Mouse (Mus musculus) stomach, embryonic 16.5 days (tissue): ENCODE results near the gene Larp1. TPM values are rescaled to one million over a fixed set of nuclear protein-coding genes. Genes with fewer than 3 reads are reported as not detected.

ENCODE experiments used
- ATAC-seq: fragments of 200-750 bp; cut with Nextera tagmentation; 2 replicates; pipeline ENCODE4 v1.8.0; 2017; ENCODE audit warnings: moderate number of reproducible peaks, moderate TSS enrichment; ENCODE audit not compliant: insufficient read depth, low FRiP score
- H3K27ac ChIP-seq: fragments of 300-500 bp; sonication (generic); 2 replicates; pipeline ENCODE4 v1.5.1; 2014; ENCODE audit warnings: low read length
- H3K27me3 ChIP-seq: fragments of 300-500 bp; sonication (generic); 2 replicates; pipeline ENCODE4 v1.6.1; 2014; ENCODE audit warnings: low read length, control low read depth, mixed read lengths; ENCODE audit not compliant: control insufficient read depth, insufficient read depth
- H3K36me3 ChIP-seq: fragments of 300-500 bp; sonication (generic); 2 replicates; pipeline ENCODE4 v1.6.1; 2014; ENCODE audit warnings: low read length; ENCODE audit not compliant: control insufficient read depth, insufficient read depth
- H3K4me1 ChIP-seq: fragments of 300-500 bp; sonication (generic); 2 replicates; pipeline ENCODE4 v1.6.1; 2014; ENCODE audit warnings: low read length, control low read depth, mixed read lengths; ENCODE audit not compliant: control insufficient read depth, insufficient read depth
- H3K4me2 ChIP-seq: fragments of 300-500 bp; sonication (generic); 2 replicates; pipeline ENCODE4 v1.6.1; 2014; ENCODE audit warnings: low read depth, low read length, mixed read lengths
- H3K4me3 ChIP-seq: fragments of 300-500 bp; sonication (generic); replicated peaks from 2 replicates; pipeline ENCODE4 v1.5.1; 2014; ENCODE audit warnings: mild to moderate bottlenecking, low read length
- H3K9ac ChIP-seq: fragments of 300-500 bp; sonication (generic); 2 replicates; pipeline ENCODE4 v1.6.1; 2014; ENCODE audit warnings: low read length
- H3K9me3 ChIP-seq: fragments of 300-500 bp; sonication (generic); replicated peaks from 2 replicates; pipeline ENCODE4 v1.6.1; 2016; ENCODE audit warnings: low read length, control low read depth; ENCODE audit not compliant: control insufficient read depth
- WGBS: fragments of 180-500 bp; shearing (Covaris S2); extraction: QIAGEN DNeasy Blood & Tissue Kit; methylation state at CpG from one replicate; pipeline ENCODE4 v1.1.7; 2014; 5-methylcytosine and 5-hydroxymethylcytosine counted together
- polyA plus RNA-seq: library from polyadenylated mRNA; unstranded; fragments of >200 nt; fragmentation: Nextera tagmentation; extraction: Ambion mirVana; gene quantifications from 2 replicates; pipeline ENCODE4 v1.2.1, GENCODE M21; 2015

Larp1 gene
- polyA plus RNA-seq, 1 experiment from 2014 or later: 22.9 TPM

DNA sequence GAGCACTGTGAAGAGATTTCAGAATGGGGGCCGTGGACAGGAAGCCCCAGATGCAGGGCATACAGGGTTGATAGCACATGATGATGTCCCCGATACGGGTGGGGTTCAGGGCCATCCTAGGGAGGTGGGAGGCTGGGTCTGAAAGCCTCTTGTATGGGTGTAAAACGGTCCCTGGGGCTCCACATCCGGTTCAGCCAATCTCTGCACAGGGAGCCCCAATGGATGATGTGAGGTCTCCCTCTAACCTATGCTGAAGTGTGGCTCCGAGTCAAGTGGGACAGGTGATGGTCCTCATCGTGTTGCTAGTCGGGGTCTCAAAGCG is 35.0 kb upstream of the Larp1 start:
- Histone ChIP-seq H3K27me3 (no peaks in the 10 kb centered on the region), H3K4me3 (no peak overlapping the region), H3K9me3 (no peaks in the 10 kb centered on the region), H3K4me2 (no peak overlapping the region), H3K36me3 (no peaks in the 10 kb centered on the region), H3K4me1 (peaks cover 5% of the 10 kb centered on the region; the same call in 1 of the 2 replicates), H3K9ac (no peak overlapping the region), H3K27ac (peak overlapping the region; percentile 2; the same call in 1 of the 2 replicates)
- WGBS: 46% methylated on average over 9 of the region's 9 CpGs
- ATAC-seq: peak; percentile 8; the same call in 1 of the 2 replicates

DNA sequence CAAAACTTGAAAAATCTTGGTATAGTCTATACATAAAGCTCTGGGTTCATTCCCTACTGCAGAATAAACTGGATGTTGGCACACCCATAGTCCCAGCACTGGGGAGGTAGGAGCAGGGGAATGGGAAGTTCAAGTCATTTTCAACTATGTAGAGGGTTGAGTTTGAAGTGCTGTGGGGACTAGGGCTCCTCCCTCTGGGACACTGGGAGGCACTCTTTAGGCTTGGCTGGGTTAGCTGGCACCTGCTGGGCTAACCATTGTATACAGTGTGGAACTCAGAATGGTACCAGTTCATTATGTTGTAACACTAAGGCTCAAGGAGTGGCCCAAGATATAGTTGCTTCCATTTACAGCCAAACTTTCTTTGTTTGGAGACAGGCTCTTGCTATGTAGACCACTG is 33.0 kb upstream of the Larp1 start:
- H3K9ac ChIP-seq: no peak overlapping the region
- H3K4me3 ChIP-seq: no peak overlapping the region
- H3K27me3 ChIP-seq: no peaks in the 10 kb centered on the region
- H3K36me3 ChIP-seq: no peaks in the 10 kb centered on the region
- no peak overlapping the region for H3K27ac ChIP-seq
- no peak for ATAC-seq
- H3K9me3 ChIP-seq: no peaks in the 10 kb centered on the region
- H3K4me1 ChIP-seq: peaks cover 5% of the 10 kb centered on the region; the same call in 1 of the 2 replicates
- H3K4me2 ChIP-seq: no peak overlapping the region

- no peak overlapping the region for H3K4me3 ChIP-seq
- 67% methylated on average over 1 of the region's 1 CpGs for WGBS
- no peak overlapping the region for H3K4me2 ChIP-seq
- H3K9me3 ChIP-seq: no peaks in the 10 kb centered on the region
- H3K36me3 ChIP-seq: no peaks in the 10 kb centered on the region
- ATAC-seq: no peak
- H3K27ac ChIP-seq: no peak overlapping the region
- H3K4me1 ChIP-seq: 0 out of 2 replicates have a peak, but pooled peaks cover 5% of the 10 kb centered on the region
- no peaks in the 10 kb centered on the region for H3K27me3 ChIP-seq
- no peak overlapping the region for H3K9ac ChIP-seq
Measured at GRCm38 (mm10) chr11:57977681-57978080, 31.2 kb upstream of the Larp1 start.

GRCm38 (mm10) chr11:57979621-57980020 is 29.2 kb upstream of the Larp1 start:
- Histone ChIP-seq H3K9ac (no peak overlapping the region), H3K36me3 (no peaks in the 10 kb centered on the region), H3K27me3 (no peaks in the 10 kb centered on the region), H3K4me3 (no peak overlapping the region), H3K4me2 (no peak overlapping the region), H3K27ac (no peak overlapping the region), H3K4me1 (peaks cover 15% of the 10 kb centered on the region), H3K9me3 (no peaks in the 10 kb centered on the region)
- ATAC-seq: no peak
- 87% methylated on average over 6 of the region's 6 CpGs for WGBS

DNA sequence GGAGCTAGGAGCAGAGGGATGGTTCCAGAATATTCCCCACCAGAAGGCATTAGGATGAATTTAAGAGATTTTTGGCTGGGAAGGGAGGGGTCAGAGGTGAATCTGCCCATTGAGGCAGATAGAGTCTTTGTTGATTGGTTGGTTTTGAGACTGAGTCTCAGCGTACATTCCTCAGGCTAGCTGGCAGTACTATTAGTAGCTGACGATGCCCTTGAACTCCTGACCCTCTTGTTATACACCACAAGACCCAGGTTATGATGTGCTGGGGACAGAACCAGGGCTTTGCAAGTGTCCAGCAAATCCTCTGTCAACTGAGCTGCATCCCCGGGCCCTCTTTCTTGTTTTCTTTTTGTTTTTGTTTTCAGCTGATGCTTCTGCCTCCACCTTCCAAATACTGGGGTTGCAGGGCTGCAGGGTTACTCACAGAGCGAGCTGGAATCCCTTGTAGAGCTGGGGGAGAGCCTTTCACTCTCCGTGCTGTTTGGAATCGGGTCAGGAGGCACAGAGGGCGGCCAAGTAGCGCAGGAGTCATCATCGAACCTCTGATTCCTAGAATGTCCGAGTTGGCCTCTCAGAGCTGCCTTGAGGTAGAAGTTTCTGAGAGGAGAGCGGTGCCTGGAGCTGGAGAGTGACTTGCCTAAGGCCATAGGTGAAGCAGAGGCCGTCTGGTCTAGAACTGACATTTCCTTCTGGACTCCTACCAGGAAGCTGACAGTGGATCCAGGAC is 27.6 kb upstream of the Larp1 start:
- 80% methylated on average over 12 of the region's 12 CpGs for WGBS
- H3K27ac ChIP-seq: no peak overlapping the region
- no peak overlapping the region for H3K4me2 ChIP-seq
- H3K4me1 ChIP-seq: peaks cover 18% of the 10 kb centered on the region
- no peaks in the 10 kb centered on the region for H3K36me3 ChIP-seq
- H3K27me3 ChIP-seq: no peaks in the 10 kb centered on the region
- no peak overlapping the region for H3K4me3 ChIP-seq
- no peak for ATAC-seq
- no peak overlapping the region for H3K9ac ChIP-seq
- no peaks in the 10 kb centered on the region for H3K9me3 ChIP-seq

DNA sequence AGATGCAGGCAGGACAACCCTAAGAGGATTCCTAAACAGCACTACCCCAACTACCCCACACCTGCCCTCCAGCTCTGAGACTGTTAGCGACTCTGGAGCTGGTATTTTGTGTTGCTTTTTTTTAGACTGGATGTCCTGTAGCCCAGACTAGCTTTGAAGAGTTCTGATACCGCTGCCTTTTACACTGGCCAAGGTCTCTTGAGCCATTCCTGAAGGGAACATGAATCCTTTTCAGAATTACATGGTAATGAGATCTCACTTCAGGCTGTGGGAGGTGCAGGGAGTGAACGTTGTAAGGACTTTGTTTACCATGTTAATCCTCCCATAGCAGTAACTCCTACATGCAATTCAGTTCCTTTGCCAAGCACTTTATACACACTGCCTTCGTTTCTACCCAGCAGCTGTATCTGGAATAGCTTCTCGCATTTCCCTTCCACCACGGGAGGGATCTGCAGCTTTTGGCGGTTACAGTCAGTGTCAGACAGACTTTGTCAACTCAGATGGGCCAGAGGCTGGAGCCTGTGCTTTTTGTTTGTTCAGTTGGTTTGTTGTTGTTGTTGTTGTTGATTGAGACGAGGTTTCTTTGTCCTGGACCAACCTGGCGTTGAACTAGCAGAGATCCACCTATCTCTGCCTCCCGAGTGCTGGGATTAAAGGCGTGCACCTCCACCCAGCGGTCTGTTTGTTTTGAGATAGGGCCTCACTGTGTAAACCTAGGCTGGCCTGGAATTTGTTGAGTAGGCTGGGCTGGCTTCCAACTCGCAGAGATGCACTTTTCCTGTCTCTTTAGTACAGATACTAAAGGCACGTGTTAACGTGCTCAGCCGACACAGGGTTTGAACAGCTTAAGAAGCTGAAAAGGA is 25.2 kb upstream of the Larp1 start:
- H3K4me3 ChIP-seq: no peak overlapping the region
- ATAC-seq: peak; percentile 87
- WGBS: 22% methylated on average over 16 of the region's 16 CpGs
- no peaks in the 10 kb centered on the region for H3K9me3 ChIP-seq
- peaks cover 20% of the 10 kb centered on the region for H3K4me1 ChIP-seq
- H3K4me2 ChIP-seq: no peak overlapping the region; the same call in 1 of the 2 replicates
- peak overlapping the region; percentile 69 for H3K27ac ChIP-seq
- H3K36me3 ChIP-seq: no peaks in the 10 kb centered on the region
- no peaks in the 10 kb centered on the region for H3K27me3 ChIP-seq
- peak overlapping the region; percentile 24; the same call in 1 of the 2 replicates for H3K9ac ChIP-seq

GRCm38 (mm10) chr11:57984343-57984666 is 24.6 kb upstream of the Larp1 start:
- no peak for ATAC-seq
- H3K4me3 ChIP-seq: no peak overlapping the region
- no peak overlapping the region for H3K4me2 ChIP-seq
- H3K9me3 ChIP-seq: no peaks in the 10 kb centered on the region
- no peaks in the 10 kb centered on the region for H3K27me3 ChIP-seq
- H3K9ac ChIP-seq: 0 out of 2 replicates have a peak overlapping the region, but pooled peaks have one; percentile 24
- WGBS: 29% methylated on average over 3 of the region's 3 CpGs
- no peaks in the 10 kb centered on the region for H3K36me3 ChIP-seq
- H3K27ac ChIP-seq: peak overlapping the region; percentile 69
- H3K4me1 ChIP-seq: peaks cover 20% of the 10 kb centered on the region

DNA sequence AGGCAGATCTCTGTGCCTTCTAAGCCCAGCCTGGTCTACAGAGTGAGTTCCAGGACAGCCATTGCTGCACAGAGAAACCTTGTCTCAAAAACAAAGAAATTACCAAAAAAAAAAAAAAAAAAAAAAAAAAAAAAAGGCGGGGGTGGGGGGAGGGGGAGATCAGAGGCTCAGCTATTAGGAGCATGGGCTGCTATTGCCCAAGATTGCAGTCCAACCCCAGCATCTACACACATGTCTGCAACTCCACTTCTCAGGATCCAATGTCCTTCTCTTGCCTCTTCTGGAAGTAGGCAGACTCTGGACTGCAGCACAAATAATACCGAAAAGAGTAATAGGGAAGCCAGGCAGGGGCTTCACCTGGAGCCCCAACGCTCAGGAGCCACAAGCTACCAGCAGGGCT is 23.4 kb upstream of the Larp1 start:
- Histone ChIP-seq H3K27me3 (no peaks in the 10 kb centered on the region), H3K4me3 (no peak overlapping the region), H3K9me3 (no peaks in the 10 kb centered on the region), H3K9ac (no peak overlapping the region), H3K36me3 (no peaks in the 10 kb centered on the region), H3K4me1 (peaks cover 20% of the 10 kb centered on the region), H3K4me2 (no peak overlapping the region), H3K27ac (no peak overlapping the region)
- WGBS: 82% methylated on average over 3 of the region's 3 CpGs
- no peak for ATAC-seq

GRCm38 (mm10) chr11:57986053-57986452 is 22.8 kb upstream of the Larp1 start:
- H3K27ac ChIP-seq: peak overlapping the region; percentile 42; the same call in 1 of the 2 replicates
- H3K9me3 ChIP-seq: no peaks in the 10 kb centered on the region
- H3K9ac ChIP-seq: no peak overlapping the region
- no peaks in the 10 kb centered on the region for H3K27me3 ChIP-seq
- no peaks in the 10 kb centered on the region for H3K36me3 ChIP-seq
- WGBS: 71% methylated on average over 6 of the region's 6 CpGs
- H3K4me3 ChIP-seq: no peak overlapping the region
- H3K4me1 ChIP-seq: peaks cover 20% of the 10 kb centered on the region
- no peak overlapping the region for H3K4me2 ChIP-seq
- ATAC-seq: peak; percentile 47; the same call in 1 of the 2 replicates
